ENCODE assay signal across 8 mouse cellular contexts in the genomic region with DNA sequence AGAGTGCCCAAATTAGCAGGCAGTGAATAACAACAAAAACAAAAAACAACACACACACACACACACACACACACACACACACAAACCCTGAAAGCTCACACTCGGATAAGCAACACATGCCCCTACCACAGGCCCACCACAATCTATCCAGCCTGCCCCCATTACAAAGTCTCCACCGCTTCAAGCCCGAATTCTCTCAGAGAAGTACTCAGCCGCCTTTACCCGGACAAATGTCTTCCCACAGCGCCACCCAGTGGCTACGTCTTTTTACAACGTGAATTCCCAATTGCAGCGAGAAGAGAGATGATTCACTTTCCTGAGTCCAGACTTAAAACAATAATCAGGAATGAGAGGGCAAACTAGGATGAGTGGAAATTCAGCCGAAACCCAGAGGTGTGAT. TPM values are rescaled to one million over a fixed set of nuclear protein-coding genes. Genes with fewer than 3 reads are reported as not detected.
DNase-seq lines count a peak whose midpoint lies in the region; ATAC-seq and TF ChIP-seq lines count a peak whose summit lies in the region.

No protein-coding gene starts in this region.

- WGBS in forebrain, embryonic 14.5 days, result 2% methylated on average over 10 of the region's 10 CpGs
- 3% methylated on average over 10 of the region's 10 CpGs for WGBS in hindbrain, embryonic 12.5 days

- H3K4me3 ChIP-seq in ES-E14 (ENCODE audit: insufficient read depth in 1 of 2, low read depth in 1 of 2, low read length in 2 of 2, poor library complexity in 1 of 2, severe bottlenecking in 1 of 2), result no peak overlapping the region
- no peak overlapping the region for H3K4me3 ChIP-seq in forebrain, embryonic 14.5 days (ENCODE audit: low read depth, low read length)
- no peak overlapping the region for H3K4me3 ChIP-seq in hindbrain, embryonic 12.5 days

- DNase-seq in ES-E14 (ENCODE audit: low read depth, low spot score), result peak; percentile 77
- peak; percentile 42 for DNase-seq in c-Kit-positive CD71-positive TER-119-positive erythroid progenitor cells, embryonic 14.5 days (ENCODE audit: low spot score)
- DNase-seq in forebrain, embryonic 14.5 days (ENCODE audit: low spot score), result peak; percentile 91
- DNase-seq in layer of hippocampus, adult 9-11 months, result peak; percentile 67
- peak; percentile 80 to 85 for DNase-seq in lung, postnatal 4 days
- peak; percentile 90 to 94 for DNase-seq in right cerebral cortex, adult 2 months (ENCODE audit: low spot score in 2 of 2)
- peak; percentile 71 for DNase-seq in urinary bladder, adult 2 months (ENCODE audit: low spot score)

- H3K27ac ChIP-seq in ES-E14 (ENCODE audit: insufficient read depth, low read depth, low read length, poor library complexity, severe bottlenecking), result no peak overlapping the region
- H3K27ac ChIP-seq in forebrain, embryonic 14.5 days (ENCODE audit: low read depth, low read length), result no peak overlapping the region
- no peak overlapping the region for H3K27ac ChIP-seq in hindbrain, embryonic 12.5 days

- no peaks in the 10 kb centered on the region for H3K36me3 ChIP-seq in ES-E14 (ENCODE audit: control insufficient read depth, insufficient read depth, low read length, poor library complexity, severe bottlenecking)
- no peaks in the 10 kb centered on the region for H3K36me3 ChIP-seq in forebrain, embryonic 14.5 days (ENCODE audit: control insufficient read depth, insufficient read depth, low read length)
- no peaks in the 10 kb centered on the region for H3K36me3 ChIP-seq in hindbrain, embryonic 12.5 days

- H3K9me3 ChIP-seq in ES-E14 (ENCODE audit: control insufficient read depth, insufficient read depth, low read depth, low read length), result no peaks in the 10 kb centered on the region
- no peaks in the 10 kb centered on the region for H3K9me3 ChIP-seq in forebrain, embryonic 14.5 days (replicated peaks; ENCODE audit: control insufficient read depth, low read length)
- H3K9me3 ChIP-seq in hindbrain, embryonic 12.5 days (replicated peaks), result no peaks in the 10 kb centered on the region

- peaks cover 6 to 8% of the 10 kb centered on the region in 2 experiments; a peak in 3 of 4 replicates for H3K4me1 ChIP-seq in ES-E14 (ENCODE audit: control insufficient read depth in 2 of 2, insufficient read depth in 2 of 2, low read length in 2 of 2, poor library complexity in 1 of 2)
- H3K4me1 ChIP-seq in forebrain, embryonic 14.5 days (ENCODE audit: control insufficient read depth, insufficient read depth, low read length), result 0 out of 2 replicates have a peak, but pooled peaks cover 7% of the 10 kb centered on the region
- peaks cover 12% of the 10 kb centered on the region for H3K4me1 ChIP-seq in hindbrain, embryonic 12.5 days

- ATAC-seq in forebrain, embryonic 14.5 days, result peak; percentile 77
- ATAC-seq in hindbrain, embryonic 12.5 days (ENCODE audit: low FRiP score), result 0 out of 2 replicates have a peak, but pooled peaks have one; percentile 41

- in situ Hi-C loops in ES-E14 (cut with MboI; ENCODE audit: low sequenced_read_pairs in 2 of 2, unreplicated experiment in 2 of 2), result no loop called here

- H3K27me3 ChIP-seq in forebrain, embryonic 14.5 days (replicated peaks; ENCODE audit: control insufficient read depth, insufficient read depth, low read length), result no peaks in the 10 kb centered on the region
- H3K27me3 ChIP-seq in hindbrain, embryonic 12.5 days, result no peaks in the 10 kb centered on the region; the same call in 1 of the 2 replicates

- no peak overlapping the region for H3K9ac ChIP-seq in ES-E14 (ENCODE audit: insufficient read depth, low read depth, low read length, poor library complexity, severe bottlenecking)
- H3K9ac ChIP-seq in forebrain, embryonic 14.5 days (ENCODE audit: low read length), result no peak overlapping the region
- no peak overlapping the region for H3K9ac ChIP-seq in hindbrain, embryonic 12.5 days

- no peak overlapping the region for H3K4me2 ChIP-seq in forebrain, embryonic 14.5 days (ENCODE audit: low read length)
- no peak overlapping the region for H3K4me2 ChIP-seq in hindbrain, embryonic 12.5 days (replicated peaks)

TF ChIP-seq in ES-E14, 5 proteins besides CTCF, POLR2A, EP300 and RAD21:
- no peak for TF ChIP-seq MAFK (IDR thresholded peaks at IDR 0.05; ENCODE audit: insufficient read depth, low read depth, low read length)
- TF ChIP-seq ZC3H11A (IDR thresholded peaks at IDR 0.05; ENCODE audit: borderline replicate concordance, low read depth, low read length), result peak; percentile 97
- no peak for TF ChIP-seq HCFC1 (IDR thresholded peaks at IDR 0.05; ENCODE audit: borderline replicate concordance, insufficient read depth, low read length)
- TF ChIP-seq ZNF384 (IDR thresholded peaks at IDR 0.05; ENCODE audit: low read depth, low read length), result no peak
- TF ChIP-seq CHD2 (IDR thresholded peaks at IDR 0.05; ENCODE audit: low read depth, low read length), result no peak

RNA-seq across cellular contexts. Expression of a gene that starts 10.3 kb away (rescaled TPM):
- 8.5 and 15.1 TPM in 2 replicates for total RNA-seq in ES-E14 (2012; rRNA removed)
- polyA plus RNA-seq in forebrain, embryonic 14.5 days (2014; fragmentation: Nextera tagmentation; extraction: Ambion mirVana), result 12.6 and 12.9 TPM in 2 replicates
- 4.6 and 4.9 TPM in 2 replicates for polyA plus RNA-seq in hindbrain, embryonic 12.5 days (2016; fragmentation: Nextera tagmentation; extraction: Ambion mirVana)
- 7.6 and 9.1 TPM in 2 replicates for polyA plus RNA-seq in urinary bladder, adult 2 months (2012; rRNA removed)

Comparison
In these comparisons a context has a peak if more than half of its experiments do, and no peak if none do; other contexts are left out.
1. DNase-seq: peak in every context shown above with its lines; median percentile 92 in right cerebral cortex, adult 2 months; 91 in forebrain, embryonic 14.5 days; 82 in lung, postnatal 4 days; 77 in ES-E14; 71 in urinary bladder, adult 2 months; 67 in layer of hippocampus, adult 9-11 months; 42 in c-Kit-positive CD71-positive TER-119-positive erythroid progenitor cells, embryonic 14.5 days.